ENCODE assay signal across 13 mouse cellular contexts in genomic region chr2:168660344-168660743, GRCm38 (mm10). TPM values are rescaled to one million over a fixed set of nuclear protein-coding genes. Genes with fewer than 3 reads are reported as not detected.
DNase-seq lines count a peak whose midpoint lies in the region; ATAC-seq and TF ChIP-seq lines count a peak whose summit lies in the region.
"Had no signal": no experiment of that assay in that cellular context is flagged by ENCODE, and none has a peak within 500 bp of the region (broad histone marks: within the 10 kb centered on the region; RNA-seq: fewer than 3 reads in every experiment).

No protein-coding gene starts in this region.

- no peak for TF ChIP-seq EP300 in heart, postnatal 0 days (IDR thresholded peaks at IDR 0.05; ENCODE audit: low read depth)
- TF ChIP-seq EP300 in lung, postnatal 0 days (IDR thresholded peaks at IDR 0.05), result no peak

- H3K27ac ChIP-seq in heart, postnatal 0 days (ENCODE audit: low read depth), result no peak overlapping the region
- H3K27ac ChIP-seq in heart, embryonic 11.5 days (ENCODE audit: low read depth, low read length), result no peak overlapping the region
- H3K27ac ChIP-seq in lung, postnatal 0 days (ENCODE audit: low read length), result no peak overlapping the region
- H3K27ac ChIP-seq: heart, embryonic 13.5 days; hindbrain, embryonic 14.5 days had no signal

- TF ChIP-seq CTCF in heart, postnatal 0 days (IDR thresholded peaks at IDR 0.05; ENCODE audit: low read depth), result peak; percentile 21
- TF ChIP-seq CTCF in lung, postnatal 0 days (IDR thresholded peaks at IDR 0.05), result peak; percentile 43

- H3K4me3 ChIP-seq in heart, postnatal 0 days (ENCODE audit: low read depth, low read length), result no peak overlapping the region
- H3K4me3 ChIP-seq in heart, embryonic 11.5 days (ENCODE audit: low read depth, low read length), result no peak overlapping the region
- no peak overlapping the region for H3K4me3 ChIP-seq in lung, postnatal 0 days (ENCODE audit: low read depth, low read length)
- H3K4me3 ChIP-seq: heart, embryonic 13.5 days had no signal

- DNase-seq in heart, postnatal 0 days (ENCODE audit: low spot score), result no peak
- no peak for DNase-seq in lung, postnatal 0 days (ENCODE audit: low spot score)
- no peak for DNase-seq in lung, postnatal 14 days
- peak; percentile 72 for DNase-seq in R1 (ENCODE audit: low read depth, low spot score)
- peak; percentile 15 for DNase-seq in splenic B cell, adult 2 months (ENCODE audit: low read depth, low spot score)
- no peak for DNase-seq in layer of hippocampus, adult 18-20 months (ENCODE audit: low spot score in 2 of 2)
- DNase-seq in frontal cortex, postnatal 14 days (ENCODE audit: low spot score in 2 of 2), result no peak
- DNase-seq: embryo, embryonic 11 days; kidney, postnatal 25 days had no signal

- no peaks in the 10 kb centered on the region for H3K27me3 ChIP-seq in heart, postnatal 0 days (ENCODE audit: control insufficient read depth, insufficient read depth, low read length)
- H3K27me3 ChIP-seq in heart, embryonic 11.5 days (ENCODE audit: control insufficient read depth, insufficient read depth, low read length), result peaks cover 6% of the 10 kb centered on the region; the same call in 1 of the 2 replicates
- H3K27me3 ChIP-seq in lung, postnatal 0 days (replicated peaks; ENCODE audit: insufficient read depth, low read length), result no peaks in the 10 kb centered on the region
- no peaks in the 10 kb centered on the region for H3K27me3 ChIP-seq in splenic B cell, adult 2 months (ENCODE audit: control insufficient read depth, insufficient read depth, low read length, poor library complexity, severe bottlenecking)

- no peak overlapping the region for H3K4me2 ChIP-seq in heart, postnatal 0 days (ENCODE audit: low read depth, low read length)
- H3K4me2 ChIP-seq in heart, embryonic 11.5 days, result no peak overlapping the region
- no peak overlapping the region for H3K4me2 ChIP-seq in lung, postnatal 0 days (replicated peaks; ENCODE audit: low read depth, low read length)
- H3K4me2 ChIP-seq: heart, embryonic 13.5 days; hindbrain, embryonic 14.5 days; midbrain, embryonic 11.5 days had no signal

- no peak overlapping the region for H3K9ac ChIP-seq in heart, postnatal 0 days (replicated peaks; ENCODE audit: low read depth, low read length)
- no peak overlapping the region for H3K9ac ChIP-seq in heart, embryonic 11.5 days (ENCODE audit: low read depth, low read length)
- H3K9ac ChIP-seq in lung, postnatal 0 days (replicated peaks; ENCODE audit: low read depth), result no peak overlapping the region
- H3K9ac ChIP-seq: heart, embryonic 13.5 days; hindbrain, embryonic 14.5 days had no signal

- H3K36me3 ChIP-seq in heart, postnatal 0 days (replicated peaks; ENCODE audit: control insufficient read depth, insufficient read depth, low read length), result no peaks in the 10 kb centered on the region
- no peaks in the 10 kb centered on the region for H3K36me3 ChIP-seq in heart, embryonic 11.5 days (ENCODE audit: control insufficient read depth, insufficient read depth, low read length)
- H3K36me3 ChIP-seq in lung, postnatal 0 days (ENCODE audit: insufficient read depth, low read length), result no peaks in the 10 kb centered on the region
- no peaks in the 10 kb centered on the region for H3K36me3 ChIP-seq in splenic B cell, adult 2 months (ENCODE audit: control insufficient read depth, insufficient read depth, low read length, poor library complexity, severe bottlenecking)

- no peaks in the 10 kb centered on the region for H3K9me3 ChIP-seq in heart, postnatal 0 days (replicated peaks; ENCODE audit: control insufficient read depth, low read length)
- H3K9me3 ChIP-seq in heart, embryonic 11.5 days (replicated peaks; ENCODE audit: control insufficient read depth, low read length), result no peaks in the 10 kb centered on the region
- no peaks in the 10 kb centered on the region for H3K9me3 ChIP-seq in lung, postnatal 0 days (ENCODE audit: low read length)
- H3K9me3 ChIP-seq: heart, embryonic 13.5 days had no signal

- WGBS in heart, postnatal 0 days, result 61% methylated on average over 5 of the region's 5 CpGs
- 48% methylated on average over 5 of the region's 5 CpGs for WGBS in heart, embryonic 11.5 days (ENCODE audit: insufficient replicate concordance)
- WGBS in lung, postnatal 0 days, result 54% methylated on average over 5 of the region's 5 CpGs

- H3K4me1 ChIP-seq in heart, postnatal 0 days (ENCODE audit: control insufficient read depth, insufficient read depth), result no peaks in the 10 kb centered on the region
- peaks cover 1% of the 10 kb centered on the region; the same call in 1 of the 2 replicates for H3K4me1 ChIP-seq in heart, embryonic 11.5 days (ENCODE audit: control insufficient read depth, insufficient read depth, low read length)
- H3K4me1 ChIP-seq in lung, postnatal 0 days (ENCODE audit: insufficient read depth, low read depth, low read length), result 0 out of 2 replicates have a peak, but pooled peaks cover under 1% of the 10 kb centered on the region

- ATAC-seq in heart, postnatal 0 days (ENCODE audit: insufficient read depth, low read depth), result no peak
- ATAC-seq in heart, embryonic 11.5 days (replicated peaks; ENCODE audit: insufficient number of reproducible peaks, low FRiP score, low TSS enrichment), result no peak
- ATAC-seq in lung, postnatal 0 days, result no peak

RNA-seq across cellular contexts. Expression of gene Nfatc2, which starts 58.9 kb away (rescaled TPM):
- total RNA-seq in heart, postnatal 0 days (2014; rRNA removed; ENCODE audit: low replicate concordance), result 7.4 and 10.1 TPM in 2 replicates
- polyA plus RNA-seq in heart, postnatal 0 days (2015; fragmentation: Nextera tagmentation; extraction: Ambion mirVana), result 7.3 and 8.2 TPM in 2 replicates
- 4.2 and 4.6 TPM in 2 replicates for polyA plus RNA-seq in heart, embryonic 11.5 days (2014; fragmentation: Nextera tagmentation; extraction: Ambion mirVana)
- 0.72 and 0.96 TPM in 2 replicates for polyA plus RNA-seq in lung, postnatal 0 days (2015; fragmentation: Nextera tagmentation; extraction: Ambion mirVana)
- 10 to 100 TPM; 18.3 to 18.6 TPM for total RNA-seq in layer of hippocampus, adult 18-20 months (2021)

Comparison
In these comparisons a context has a peak if more than half of its experiments do, and no peak if none do; other contexts are left out.
1. DNase-seq: peak in R1 (single experiment) and splenic B cell, adult 2 months (single experiment); none in heart, postnatal 0 days (single experiment), lung, postnatal 0 days (single experiment), lung, postnatal 14 days (single experiment), layer of hippocampus, adult 18-20 months (0 of 2) and frontal cortex, postnatal 14 days (0 of 2).